Mouse (Mus musculus) brain, embryonic 14.5 days (tissue): ENCODE results near the gene Gm28053.

ENCODE experiments used
- CTCF ChIP-seq: fragments of 200-500 bp; IDR thresholded peaks from 2 replicates; pipeline ENCODE4 v1.5.1; 2012; ENCODE audit warnings: inconsistent platforms, mild to moderate bottlenecking, moderate library complexity, borderline replicate concordance; ENCODE audit not compliant: insufficient read depth, insufficient read length; ENCODE audit errors: extremely low read depth
- POLR2A ChIP-seq: fragments of 200-500 bp; IDR thresholded peaks from 2 replicates; pipeline ENCODE4 v1.6.1; 2012; ENCODE audit warnings: mild to moderate bottlenecking, inconsistent platforms, borderline replicate concordance; ENCODE audit not compliant: poor library complexity, insufficient read depth, insufficient read length, severe bottlenecking; ENCODE audit errors: extremely low read depth

DNA sequence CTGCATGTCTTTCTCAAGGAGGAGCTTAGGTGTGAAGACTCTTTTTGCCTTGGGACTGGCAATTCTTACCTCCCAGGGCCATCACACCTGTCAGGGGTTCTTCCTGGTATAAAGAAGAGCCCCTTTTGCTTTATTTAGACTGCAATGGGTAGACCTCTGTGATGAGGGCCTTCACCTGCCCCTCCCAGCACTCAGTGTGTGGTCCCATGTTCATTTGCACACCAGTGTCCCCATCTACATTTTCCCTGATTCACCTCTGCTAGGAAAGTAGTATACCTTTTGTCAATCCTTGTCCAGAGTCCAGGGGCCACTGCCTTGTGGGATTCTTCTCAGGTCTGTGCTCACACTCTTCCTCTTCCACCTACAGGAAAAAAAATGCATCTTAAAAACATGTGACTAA is 14.3 kb upstream of the Gm28053 start:
- TF ChIP-seq POLR2A (no peak), CTCF (no peak)
